Mouse (Mus musculus): ENCODE data around the gene Vgll4.

DNA sequence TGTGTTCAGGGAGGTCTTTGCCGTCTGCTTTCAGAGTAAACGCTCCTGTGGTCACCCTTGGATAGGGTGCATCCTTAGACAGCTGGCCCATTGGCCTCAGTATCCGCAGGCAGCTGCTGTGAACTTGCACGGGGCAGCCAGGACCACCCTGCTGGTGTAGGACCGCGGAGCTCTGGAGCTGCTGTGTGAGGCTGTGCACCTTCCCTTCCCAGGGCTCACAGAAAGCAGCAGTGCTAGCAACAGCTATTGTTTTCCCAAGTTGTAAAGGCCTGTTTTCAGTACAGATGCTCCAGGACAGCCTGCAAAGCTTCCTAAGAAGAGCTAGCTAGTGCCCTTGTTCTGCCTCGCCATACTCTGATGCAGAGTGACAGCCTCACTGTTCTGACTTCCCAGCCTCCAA is 118.1 kb downstream of the Vgll4 start:
- TF ChIP-seq HCFC1 (IDR thresholded peaks at IDR 0.05; ENCODE audit: borderline replicate concordance, insufficient read depth, low read length) (no peak), ZNF384 (IDR thresholded peaks at IDR 0.05; ENCODE audit: low read depth, low read length) (no peak), CHD2 (IDR thresholded peaks at IDR 0.05; ENCODE audit: low read depth, low read length) (no peak), MAFK (IDR thresholded peaks at IDR 0.05; ENCODE audit: insufficient read depth, low read depth, low read length) (no peak)
